Mouse (Mus musculus): ENCODE data around the gene Eef1akmt2.

Gene Eef1akmt2

GRCm38 (mm10) chr7:132866316-132866715 is 13.8 kb upstream of the Eef1akmt2 start:
- no peak for DNase-seq (ENCODE audit: low spot score)

DNA sequence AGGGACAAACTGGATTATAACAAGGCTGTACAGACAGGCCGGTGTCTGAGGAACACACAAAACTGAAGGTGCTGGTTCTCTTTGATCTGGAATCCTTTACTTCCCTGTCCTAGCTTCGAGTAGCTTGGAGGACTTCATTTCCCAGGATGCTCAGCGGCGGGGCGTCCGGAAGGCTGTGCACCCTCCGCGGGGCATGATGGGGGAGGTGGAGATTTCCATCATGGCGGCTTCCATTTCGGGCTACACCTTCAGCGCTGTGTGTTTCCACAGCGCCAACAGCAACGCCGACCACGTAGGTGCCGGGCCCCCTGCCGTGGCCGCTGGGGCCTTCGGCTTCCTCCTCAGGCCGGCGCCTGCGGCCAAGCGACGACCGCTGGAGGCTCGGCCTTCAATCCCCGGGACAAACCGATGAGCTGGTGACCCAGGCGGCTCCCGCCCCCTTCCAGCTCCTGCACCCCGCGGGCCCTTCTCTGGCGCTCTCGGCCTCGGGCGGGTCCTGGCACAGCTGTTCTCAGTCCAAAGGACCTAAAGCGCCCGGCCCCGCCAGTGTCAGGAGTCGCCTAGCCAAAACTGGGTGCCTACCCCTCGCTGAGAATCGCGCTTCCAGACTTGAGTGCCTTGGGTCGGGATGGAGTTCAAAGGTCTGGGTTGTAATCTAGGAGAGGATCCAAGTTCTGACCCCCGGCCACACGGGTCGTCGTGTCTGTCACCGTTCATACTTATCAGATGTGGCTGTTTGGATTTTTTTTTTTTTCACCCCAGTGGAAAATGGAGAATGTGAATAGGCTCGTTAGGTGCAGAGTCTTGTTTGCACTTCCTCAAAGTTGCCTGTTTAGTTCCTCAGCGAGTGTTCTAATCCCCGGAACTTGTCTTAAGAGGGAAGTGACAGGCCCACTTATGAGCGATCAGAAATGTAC is 6.8 kb upstream of the Eef1akmt2 start, which contains the start of gene Abraxas2:
TSS of gene Abraxas2 (plus strand) at position 184 of the 917 bp plus-strand sequence.
- DNase-seq (ENCODE audit: low spot score), result peak; percentile 95

DNA sequence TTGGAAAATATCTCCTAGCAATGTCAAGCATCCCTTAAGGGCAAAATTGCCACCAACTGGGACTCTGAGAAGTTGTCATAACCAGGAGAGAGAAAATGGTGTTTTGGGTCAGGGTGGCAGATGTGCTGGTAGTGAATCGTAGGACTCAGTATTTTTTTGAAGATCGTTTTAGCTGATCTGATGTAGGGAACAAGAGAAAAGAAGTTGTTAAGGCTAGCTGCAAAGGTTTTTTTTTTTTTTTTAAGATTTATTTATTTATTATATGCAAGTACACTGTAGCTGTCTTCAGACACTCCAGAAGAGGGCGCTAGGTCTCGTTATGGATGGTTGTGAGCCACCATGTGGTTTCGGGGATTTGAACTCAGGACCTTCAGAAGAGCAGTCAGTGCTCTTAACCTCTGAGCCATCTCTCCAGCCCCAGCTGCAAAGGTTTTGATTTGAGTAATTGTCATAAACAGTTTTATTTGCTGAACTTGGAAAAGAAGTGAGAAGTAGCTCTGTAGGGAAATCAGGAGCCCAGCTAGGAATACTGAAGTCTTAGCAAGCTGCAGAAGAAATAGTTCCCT is 5.7 kb upstream of the Eef1akmt2 start:
- DNase-seq (ENCODE audit: low spot score), result no peak

GRCm38 (mm10) chr7:132856083-132856482 is 3.6 kb upstream of the Eef1akmt2 start:
- no peak for DNase-seq (ENCODE audit: low spot score)

DNA sequence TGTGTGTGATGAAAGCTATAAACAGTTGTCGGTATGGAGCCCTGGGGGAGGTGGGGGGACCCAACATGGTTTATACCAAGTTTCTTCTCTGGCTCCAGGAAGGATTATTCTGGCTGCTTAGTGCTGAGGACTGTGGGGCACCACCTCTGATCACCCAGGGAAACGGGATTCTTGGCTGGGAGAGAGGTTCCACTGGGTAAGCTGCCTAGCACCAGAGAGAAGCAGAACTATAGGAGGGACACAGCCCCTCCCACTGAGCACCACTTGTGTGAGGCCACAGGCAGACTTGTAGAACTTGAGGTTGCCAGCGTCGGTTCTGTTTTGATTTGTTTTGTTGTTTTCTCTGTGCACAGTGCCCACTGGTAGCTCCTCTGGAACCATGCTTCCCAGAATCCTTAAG is 1.5 kb upstream of the Eef1akmt2 start:
- no peak for DNase-seq (ENCODE audit: low spot score)

GRCm38 (mm10) chr7:132853361-132853760 is 888 bp upstream of the Eef1akmt2 start:
- no peak for DNase-seq (ENCODE audit: low spot score)

DNA sequence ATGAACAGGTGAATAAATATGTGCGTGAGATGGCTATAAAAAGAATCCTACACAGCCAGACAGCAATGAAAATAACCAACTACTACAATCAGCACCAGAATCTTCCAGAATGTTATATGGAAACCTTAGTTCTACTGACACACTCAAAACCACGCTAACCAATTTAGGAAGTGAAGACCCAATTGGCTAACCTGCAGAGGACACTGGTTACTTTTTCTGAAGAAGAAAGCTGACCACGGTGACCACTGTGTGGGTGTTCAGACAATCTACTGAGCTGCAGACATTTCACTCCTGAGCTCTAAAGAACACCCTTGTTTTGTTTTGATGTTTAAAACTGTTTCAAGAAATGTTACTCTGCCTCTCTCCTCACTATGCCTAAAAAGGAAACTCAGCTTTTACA is 9.3 kb downstream of the Eef1akmt2 start:
- no peak for DNase-seq (ENCODE audit: low spot score)

GRCm38 (mm10) chr7:132842455-132842854 is 10.0 kb downstream of the Eef1akmt2 start:
- DNase-seq (ENCODE audit: low spot score), result no peak

GRCm38 (mm10) chr7:132841287-132841686 is 11.2 kb downstream of the Eef1akmt2 start:
- DNase-seq (ENCODE audit: low spot score), result no peak

DNA sequence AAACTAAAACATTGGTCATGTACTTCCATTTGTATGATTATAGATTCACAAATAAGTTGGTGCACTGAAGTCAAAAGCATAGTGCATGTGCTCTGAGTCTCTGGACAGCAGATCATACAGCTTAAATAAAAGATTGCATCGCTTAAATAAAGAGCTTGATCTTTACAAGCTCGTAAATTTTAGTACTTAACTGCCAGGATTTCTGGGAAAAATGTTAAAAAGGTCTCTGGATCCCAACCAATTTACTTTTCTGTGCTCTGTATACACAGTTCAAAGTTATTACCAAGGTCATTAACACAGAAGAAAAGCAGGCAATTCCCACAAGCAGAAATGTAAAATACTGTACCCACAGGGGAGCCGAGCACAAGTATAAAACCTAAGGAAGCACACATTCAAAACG is 21.5 kb downstream of the Eef1akmt2 start:
- DNase-seq (ENCODE audit: low spot score), result no peak

- DNase-seq (ENCODE audit: low spot score), result no peak
Measured at GRCm38 (mm10) chr7:132824346-132825022, 28.0 kb downstream of the Eef1akmt2 start.

DNA sequence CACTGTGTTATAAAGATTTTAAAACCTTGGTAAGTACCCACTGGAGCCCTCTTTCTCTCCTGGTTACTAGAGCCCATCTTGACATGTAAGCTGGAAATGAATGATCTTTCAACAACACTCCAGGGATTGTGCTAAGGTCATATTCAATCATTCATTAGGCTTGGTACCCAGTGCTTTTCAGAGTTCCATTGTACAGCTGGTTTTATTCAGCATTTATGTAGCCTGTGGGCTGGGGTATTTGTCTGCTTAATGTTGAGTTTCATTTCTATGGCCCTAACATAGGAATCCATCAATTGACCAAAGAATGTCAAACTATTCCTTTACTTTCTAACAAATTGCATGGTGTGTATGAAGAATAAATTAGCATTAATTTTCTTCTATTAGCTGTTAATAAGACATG is 28.6 kb downstream of the Eef1akmt2 start:
- DNase-seq (ENCODE audit: low spot score), result no peak

DNA sequence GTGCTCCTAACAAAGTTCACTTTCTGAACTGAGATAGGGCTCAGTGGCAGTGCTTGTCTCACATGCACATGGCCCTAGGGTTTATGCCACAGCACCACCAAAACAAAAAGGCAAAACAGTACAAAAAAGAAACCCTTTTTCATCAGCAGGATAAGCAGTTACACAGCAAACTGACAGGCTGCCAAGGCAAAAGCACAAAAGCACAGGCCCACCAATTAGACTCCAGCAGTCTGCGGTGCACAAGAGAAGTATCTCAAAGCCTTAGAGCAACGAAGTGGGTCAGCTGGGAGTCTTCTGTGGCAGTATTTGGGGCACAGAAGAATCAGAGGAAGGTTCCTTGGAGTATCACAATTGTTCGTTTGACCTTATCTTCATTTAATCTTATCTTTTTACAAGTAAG is 31.8 kb downstream of the Eef1akmt2 start:
- DNase-seq (ENCODE audit: low spot score), result no peak

DNA sequence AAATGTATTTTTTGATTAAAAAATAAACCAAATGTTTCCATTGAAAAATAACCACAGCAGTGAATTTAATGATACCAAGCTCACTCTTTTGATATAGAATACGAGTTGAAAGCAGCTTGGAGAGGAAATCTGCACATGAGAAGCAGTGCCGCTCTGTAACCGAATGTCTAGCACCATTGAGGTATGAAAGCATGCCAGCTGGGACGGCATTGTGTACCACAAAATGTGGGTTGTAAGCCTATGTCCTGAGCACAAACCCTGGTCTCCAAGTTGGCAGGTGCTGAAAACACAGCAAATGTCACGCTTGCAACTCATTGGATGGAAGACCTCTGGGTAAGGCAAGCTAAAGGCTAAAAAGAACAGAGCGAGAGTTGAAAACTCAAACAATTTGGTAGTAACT is 35.4 kb downstream of the Eef1akmt2 start:
- no peak for DNase-seq (ENCODE audit: low spot score)

- no peak for DNase-seq (ENCODE audit: low spot score)
Measured at GRCm38 (mm10) chr7:132816528-132816927, 35.9 kb downstream of the Eef1akmt2 start.

GRCm38 (mm10) chr7:132815081-132815480 is 37.4 kb downstream of the Eef1akmt2 start:
- no peak for DNase-seq (ENCODE audit: low spot score)

- no peak for DNase-seq (ENCODE audit: low spot score)
Measured at GRCm38 (mm10) chr7:132814089-132814450, 38.4 kb downstream of the Eef1akmt2 start.

- DNase-seq (ENCODE audit: low spot score), result peak; percentile 77
Measured at GRCm38 (mm10) chr7:132813416-132814088, 38.9 kb downstream of the Eef1akmt2 start, which contains the start of gene Fam53b. TSS of gene Fam53b (minus strand) at chr7:132813886.

- DNase-seq (ENCODE audit: low spot score), result peak; percentile 73
Measured at GRCm38 (mm10) chr7:132812619-132813415, 39.7 kb downstream of the Eef1akmt2 start.

DNA sequence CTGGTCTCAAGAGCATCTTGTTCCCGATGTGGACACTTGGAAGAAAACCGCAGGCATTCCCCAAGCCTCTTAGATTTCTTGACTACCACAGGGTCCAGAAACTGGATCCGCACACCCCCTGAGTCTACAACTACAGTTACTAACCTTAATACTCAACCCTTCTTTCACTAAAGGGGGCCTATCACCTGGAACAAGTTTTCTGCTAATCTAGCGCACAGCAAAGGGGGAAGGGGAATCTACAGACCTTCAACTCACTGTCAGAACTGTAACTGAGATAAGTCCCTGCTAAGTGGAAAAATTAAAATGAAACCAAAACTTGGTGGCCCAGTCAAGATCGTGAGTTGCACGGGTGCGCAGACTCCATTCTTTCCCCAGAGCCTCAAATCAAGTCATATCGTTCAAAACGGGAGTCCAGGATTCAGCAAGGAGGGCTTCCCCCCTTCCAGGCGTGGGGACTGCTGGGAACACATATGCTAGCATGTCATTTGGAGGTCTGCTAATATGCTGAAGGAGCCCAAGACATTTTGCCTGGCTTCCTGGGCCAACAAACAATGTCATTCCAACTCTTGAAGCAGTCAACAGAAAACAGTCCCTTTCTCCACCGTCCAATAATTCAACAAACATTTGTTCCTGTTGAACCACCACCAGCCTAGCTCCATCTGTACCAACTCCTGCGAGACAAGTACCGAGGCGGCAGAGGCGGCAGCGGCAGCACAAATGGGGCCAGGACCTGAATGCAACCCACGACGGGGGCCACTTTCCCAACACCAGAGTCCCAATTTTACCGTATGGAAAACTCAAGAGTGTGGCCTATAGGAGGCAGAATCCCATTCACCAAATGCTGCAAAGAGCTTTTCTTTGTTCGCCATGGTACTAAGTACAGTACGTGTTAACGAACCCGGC is 40.5 kb downstream of the Eef1akmt2 start:
- DNase-seq (ENCODE audit: low spot score), result no peak

Measured in testis, postnatal 10 days (tissue).